Mouse (Mus musculus) frontal cortex, adult (tissue): Measurements from ENCODE around the gene Gipc1.
A peak's percentile ranks its signal among the peaks of the same experiment; 100 is the strongest.

Experiments
- ATAC-seq: cut with Nextera tagmentation; 2 replicates; pipeline ENCODE4 v1.9.2; 2017; ENCODE audit warnings: mild to moderate bottlenecking, moderate library complexity, mixed read lengths; ENCODE audit not compliant: low TSS enrichment

Gipc1 gene

DNA sequence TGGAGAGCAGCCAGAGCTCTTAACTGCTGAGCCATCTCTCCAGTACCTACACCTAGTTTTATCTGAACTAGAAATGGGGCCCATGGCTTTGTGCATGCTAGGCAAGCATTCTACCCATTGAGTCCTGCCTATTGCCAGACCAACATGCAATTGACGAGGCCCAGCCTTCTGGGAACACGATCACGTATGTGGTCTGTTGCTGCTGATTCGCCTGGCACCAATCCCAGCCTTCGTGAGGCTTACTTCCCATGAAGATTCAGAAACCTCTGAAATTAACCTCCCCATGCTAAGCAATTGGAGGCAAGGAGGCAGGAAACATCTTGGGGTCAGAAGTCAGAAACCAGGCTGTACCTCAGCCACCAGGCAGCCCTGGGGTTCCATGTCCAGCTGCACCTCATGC is 28.1 kb downstream of the Gipc1 start:
- peak; percentile 14 for ATAC-seq

DNA sequence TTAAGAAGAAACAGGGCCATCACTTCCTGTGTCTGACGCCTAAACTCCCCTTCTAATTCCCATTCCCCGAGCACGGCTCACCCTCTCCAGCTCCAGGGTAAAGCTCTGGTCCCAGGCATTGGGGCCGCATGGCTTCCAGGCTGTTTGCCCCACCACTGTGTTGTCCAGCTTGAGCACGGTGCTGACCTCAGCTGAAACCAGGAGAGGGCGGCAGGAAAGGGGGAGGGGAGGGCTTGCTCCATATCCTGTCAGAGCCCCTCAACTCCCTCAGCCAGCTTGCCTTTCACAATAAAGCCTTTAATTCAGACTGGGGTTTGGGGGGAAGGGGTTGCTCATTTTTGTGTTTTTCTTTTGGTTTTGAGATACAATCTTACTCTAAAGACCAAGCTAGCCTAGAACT is 28.6 kb downstream of the Gipc1 start:
- no peak for ATAC-seq

DNA sequence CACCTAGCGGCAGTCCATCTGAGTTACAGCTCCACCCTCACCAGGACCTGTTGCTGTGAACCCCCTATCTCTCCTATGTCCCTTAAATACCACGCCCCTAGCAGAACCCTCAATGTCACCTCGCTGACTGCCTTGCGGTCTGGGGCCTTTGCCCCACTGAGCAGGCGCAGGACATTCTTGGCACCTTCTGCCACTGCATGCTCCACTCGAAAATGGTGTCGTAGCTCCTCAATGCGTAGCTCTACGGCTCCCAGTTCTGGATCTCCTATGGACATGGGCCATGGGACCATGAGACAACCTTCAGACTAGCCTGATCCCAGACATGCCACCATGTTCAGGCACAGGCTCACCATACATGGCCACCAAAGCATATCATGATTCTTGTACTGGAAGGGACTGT is 32.0 kb downstream of the Gipc1 start:
- no peak for ATAC-seq

DNA sequence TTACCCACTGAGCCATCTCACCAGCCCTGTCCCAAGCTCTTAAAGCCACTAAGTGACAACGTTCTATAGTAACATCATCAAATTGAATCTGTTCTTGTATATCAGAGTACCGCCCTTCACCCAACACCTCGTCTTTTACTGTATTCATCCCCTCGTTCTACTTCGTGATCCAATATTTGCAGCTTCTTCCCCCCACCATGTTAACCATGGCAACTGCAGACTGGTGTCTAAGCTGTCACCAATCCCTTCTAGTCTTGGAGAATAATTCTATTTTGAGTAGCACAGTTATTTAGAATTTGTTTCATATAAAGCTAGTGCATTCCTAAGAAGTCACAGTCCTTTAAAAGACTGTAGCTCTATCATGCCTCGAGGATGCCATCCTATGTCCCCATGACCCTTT is 36.8 kb downstream of the Gipc1 start:
- ATAC-seq, result 0 out of 2 replicates have a peak, but pooled peaks have one; percentile 16

DNA sequence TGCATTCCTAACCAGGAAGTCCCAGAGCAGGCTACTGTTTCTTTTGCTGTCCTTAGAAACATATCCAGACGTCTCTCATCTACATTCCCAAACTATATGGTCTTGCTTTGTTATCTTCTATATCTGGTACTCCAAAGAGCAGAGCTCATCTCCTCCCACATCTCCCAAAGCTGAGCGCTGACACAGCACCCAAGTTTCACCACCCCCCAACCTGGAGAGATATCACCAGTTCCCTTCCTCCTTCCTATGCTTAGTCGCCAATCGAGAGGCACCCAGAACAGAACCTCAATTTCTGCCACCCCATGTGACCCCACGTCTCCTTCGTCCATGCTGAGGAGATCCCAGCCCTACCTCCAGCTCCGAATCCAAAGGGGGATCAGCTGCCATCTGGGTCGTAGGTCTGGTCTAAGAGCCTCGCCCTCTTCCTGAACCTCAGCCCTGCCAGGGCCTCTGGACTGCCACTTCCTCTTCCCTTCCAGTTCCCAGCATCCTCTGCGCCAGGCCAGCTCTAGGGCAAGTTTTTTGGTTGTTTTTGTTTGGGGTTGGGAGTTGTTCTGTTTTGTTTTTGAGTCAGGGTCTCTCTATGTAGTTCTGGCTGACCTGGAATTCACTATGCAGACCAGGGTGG is 41.2 kb downstream of the Gipc1 start:
- ATAC-seq, result peak; percentile 66

DNA sequence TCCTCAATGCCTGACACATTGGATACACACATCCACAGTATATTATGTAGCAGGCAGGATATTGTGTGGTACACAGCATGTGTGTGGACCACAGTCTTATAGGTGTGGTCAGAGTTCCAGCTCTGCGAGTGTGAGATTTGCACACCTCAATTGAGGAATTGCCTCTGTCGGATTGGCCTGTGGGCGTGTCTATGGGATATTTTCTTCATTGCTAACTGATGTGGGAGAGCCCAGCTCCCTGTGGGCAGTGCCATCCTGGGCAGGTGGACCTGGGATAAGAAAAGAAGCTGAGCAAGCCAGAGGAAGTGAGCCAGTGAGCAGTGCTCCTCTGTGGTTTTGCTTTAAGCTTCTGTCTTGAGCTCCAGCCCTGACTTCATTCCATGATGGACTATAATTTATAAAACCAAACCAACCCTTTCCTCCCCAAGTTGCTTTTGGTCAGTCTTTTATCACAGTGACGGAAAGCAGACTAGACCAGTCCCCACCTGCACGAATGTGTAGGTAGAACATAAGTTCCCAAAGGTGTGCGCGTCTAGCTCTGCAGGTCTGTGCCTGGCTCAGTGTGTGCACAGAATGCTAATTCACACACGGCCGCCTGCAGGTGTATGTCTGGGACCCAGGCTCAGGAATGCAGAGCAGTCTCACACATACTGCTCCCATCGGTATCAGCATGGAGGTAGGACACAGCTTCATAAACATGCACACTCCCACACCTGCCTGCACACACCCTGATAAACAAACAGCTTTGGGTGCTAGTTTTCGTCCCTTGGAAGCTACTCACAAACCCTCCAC is 42.1 kb downstream of the Gipc1 start:
- ATAC-seq, result peak; percentile 31

DNA sequence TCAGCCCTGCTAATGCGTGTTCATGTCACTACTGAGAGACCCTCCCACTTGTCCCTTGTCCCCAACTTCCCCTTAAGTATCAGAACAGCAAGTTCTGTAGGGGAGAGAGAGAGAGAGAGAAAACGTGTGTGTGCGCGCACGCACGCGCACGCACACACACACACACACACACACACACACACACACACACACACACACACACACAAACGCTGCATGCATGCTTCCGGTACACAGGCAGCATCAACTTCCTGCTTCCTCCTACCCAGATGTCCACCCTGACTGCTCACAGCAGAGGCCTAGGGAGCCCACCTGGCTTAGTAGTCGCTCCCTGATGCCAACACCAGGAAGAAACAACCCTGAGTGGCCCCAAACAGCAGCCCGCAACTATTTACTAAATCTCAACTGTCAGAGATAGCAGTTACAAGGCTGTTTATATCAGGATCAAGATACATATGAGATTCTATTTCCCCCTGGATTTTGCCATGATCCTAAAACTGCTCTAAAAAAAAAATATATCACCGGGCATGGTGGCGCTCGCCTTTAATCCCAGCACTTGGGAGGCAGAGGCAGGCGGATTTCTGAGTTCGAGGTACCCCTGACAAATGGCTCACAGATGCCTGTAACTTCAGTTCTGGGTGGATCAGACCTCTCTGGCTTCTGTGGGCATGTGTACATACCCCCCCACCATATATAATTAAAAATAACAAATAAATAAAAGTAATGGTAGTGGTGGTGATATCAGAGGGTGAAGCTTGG is 43.1 kb downstream of the Gipc1 start:
- ATAC-seq, result no peak

DNA sequence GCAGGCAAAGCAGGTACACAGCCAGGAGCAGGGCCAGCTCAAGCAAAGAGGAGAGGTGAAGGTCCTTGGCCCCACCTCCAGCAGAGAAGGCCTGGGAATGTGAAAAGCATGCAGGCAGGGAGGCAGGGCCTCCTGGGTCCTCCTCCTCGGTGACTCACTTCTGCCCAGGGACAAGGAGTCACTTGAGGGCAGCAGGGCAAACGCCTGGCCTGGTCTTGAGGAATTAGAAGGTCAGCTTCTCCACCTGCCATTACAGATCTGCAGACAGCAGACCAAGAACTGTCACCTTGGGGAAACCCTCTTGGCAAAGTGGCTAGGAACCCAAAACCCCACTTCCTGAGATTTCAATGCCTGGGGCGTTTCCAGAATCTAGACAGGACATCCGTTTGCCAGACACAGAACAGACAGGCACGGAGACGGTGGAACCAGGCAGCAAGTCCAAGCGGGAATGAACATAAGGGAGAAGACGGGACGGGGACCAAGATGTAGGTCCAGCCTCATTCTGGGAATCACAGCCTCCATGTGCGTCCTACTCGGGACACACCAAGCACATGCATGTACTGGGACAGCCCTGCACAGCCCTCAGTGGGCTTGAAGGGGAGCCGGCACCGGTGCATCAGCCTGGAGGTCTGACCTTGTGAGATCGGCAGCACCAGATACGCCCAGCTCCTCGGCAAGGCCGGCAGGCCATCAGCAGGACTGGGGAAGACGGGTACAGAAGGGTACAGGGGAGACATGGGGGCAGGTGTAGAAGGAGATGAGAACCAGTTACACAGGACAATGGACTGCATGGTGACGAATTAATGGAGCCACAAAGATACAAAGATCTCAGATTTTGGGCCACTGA is 45.1 kb downstream of the Gipc1 start:
- ATAC-seq, result no peak

DNA sequence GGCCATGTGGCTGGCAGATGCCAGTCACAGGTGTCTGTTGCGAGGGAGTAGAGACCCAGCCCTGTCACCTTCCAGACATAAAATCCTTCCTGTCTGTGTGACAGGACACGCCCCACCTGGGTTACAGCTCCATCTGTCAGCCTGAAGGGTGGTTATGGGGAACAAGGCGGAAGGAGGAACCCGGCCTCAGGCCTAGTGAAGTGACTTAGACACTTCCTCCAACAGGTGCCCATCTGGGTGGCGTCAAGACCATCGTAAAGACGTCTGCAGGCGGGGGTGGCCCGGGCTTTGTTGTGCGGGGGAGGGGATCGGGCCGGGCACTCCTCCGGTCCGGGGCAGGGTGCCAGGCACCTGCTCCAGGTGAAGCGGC is 45.8 kb downstream of the Gipc1 start:
- peak; percentile 20; the same call in 1 of the 2 replicates for ATAC-seq

DNA sequence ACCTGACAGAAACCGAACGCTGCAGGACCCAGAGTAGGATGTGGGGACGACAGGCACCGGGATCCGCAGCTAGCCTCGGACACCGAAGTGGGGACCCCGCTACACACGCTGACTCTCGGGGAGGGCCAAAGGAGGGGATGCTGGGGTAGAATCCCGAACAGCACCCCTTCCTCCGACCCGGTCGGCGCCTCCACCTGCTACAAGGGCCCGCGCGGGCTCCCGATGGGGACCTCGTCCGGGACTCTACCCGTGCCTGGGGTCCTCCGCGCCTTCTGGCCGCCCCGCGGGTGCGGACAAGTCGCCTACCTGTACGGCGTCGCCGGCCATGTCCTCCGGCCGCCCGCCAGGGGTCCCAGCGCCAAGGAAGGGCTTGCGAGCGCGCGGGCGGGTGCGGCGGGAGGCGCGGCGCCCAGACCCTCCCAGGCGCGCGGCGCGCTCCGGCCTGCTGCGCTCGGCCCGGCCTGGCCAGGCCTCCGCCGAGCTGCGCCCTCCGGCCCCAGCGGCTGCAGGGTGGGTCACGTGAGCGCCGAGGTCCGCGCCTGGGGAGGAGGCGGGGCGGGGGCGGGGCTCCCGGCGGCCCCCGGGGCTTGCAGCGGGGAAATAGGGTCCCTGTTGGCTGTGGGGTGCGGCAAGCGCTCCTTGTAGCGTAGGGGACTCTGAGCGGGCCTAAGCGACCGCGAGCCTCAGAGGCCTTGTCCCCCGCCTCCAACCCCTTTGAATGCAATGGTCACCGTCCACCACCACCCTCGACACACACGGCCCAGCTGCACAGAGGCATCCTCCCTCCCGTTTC is 46.4 kb downstream of the Gipc1 start, which contains the start of gene Pkn1:
Gene Pkn1 (minus strand): TSS at position 519 of the 793 bp plus-strand sequence.
- ATAC-seq, result peak; percentile 38

DNA sequence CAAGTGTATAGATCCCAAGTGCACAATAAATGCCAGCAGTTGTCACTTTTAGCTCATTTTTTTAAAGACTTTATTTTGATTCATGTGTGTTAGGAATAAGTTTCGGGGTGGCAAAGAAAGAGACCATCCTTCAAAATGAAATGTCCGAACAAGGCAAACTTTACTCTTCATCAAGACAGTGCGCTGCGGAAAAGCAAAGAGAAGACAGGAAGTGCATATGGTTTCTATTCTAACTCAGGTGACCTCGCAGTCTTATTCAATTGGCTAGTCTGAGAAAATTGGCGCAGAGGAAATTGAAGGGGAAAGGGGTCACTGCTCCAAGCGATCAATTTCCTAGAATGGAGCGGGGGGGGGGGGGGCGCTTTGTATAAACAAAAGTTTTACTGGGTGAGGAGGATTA is 47.1 kb downstream of the Gipc1 start:
- ATAC-seq, result no peak

DNA sequence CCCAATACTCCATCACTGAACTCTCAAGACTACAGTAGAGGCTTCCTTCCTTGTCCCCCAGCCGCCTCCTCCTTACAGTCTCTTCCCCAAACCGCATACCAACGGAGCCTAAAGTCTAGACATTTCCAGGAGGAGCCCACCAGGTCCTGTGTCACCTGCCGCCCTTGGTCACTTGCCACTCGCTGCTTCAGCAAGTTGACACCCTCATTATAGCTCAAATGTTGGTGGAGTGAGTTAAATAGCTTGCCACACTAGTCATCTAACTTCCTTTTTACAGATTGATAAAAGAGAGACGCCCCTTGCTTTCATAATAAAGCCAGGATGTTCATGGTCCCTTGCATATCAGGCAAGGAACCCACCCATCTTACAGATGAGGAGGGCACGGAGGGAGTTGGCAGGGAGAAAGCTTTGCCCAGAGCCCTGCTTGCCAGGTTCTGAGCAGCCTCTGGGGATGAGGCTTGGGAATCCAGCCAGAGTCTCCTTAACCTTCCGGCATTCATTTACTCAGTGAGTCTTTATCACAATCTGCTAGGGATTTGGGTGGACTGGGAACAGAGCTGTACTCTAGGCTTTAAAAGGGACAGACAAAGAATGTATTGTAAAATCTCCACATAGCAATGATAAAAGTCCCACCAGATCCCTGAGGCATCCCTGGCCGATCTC is 48.1 kb downstream of the Gipc1 start:
- ATAC-seq, result no peak

DNA sequence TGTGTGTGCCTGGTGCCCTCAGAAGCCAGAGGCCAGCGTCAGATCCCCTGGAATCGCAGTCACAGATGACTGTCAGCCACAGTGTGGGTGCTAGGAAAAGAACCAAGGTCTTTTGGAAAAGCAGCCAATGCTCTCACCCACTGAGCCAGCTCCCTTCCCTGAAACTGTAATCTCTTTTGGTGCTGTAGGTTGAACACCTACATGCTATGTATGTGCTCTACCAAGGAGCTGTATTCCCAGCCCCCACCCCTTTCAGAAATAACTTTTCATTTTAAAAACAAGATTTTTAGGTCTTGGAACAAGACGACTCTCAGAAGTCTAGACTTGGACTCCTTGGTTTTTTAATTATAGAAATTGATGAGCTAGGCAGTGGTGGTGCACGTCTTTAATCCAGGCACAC is 50.9 kb downstream of the Gipc1 start:
- peak; percentile 74 for ATAC-seq

DNA sequence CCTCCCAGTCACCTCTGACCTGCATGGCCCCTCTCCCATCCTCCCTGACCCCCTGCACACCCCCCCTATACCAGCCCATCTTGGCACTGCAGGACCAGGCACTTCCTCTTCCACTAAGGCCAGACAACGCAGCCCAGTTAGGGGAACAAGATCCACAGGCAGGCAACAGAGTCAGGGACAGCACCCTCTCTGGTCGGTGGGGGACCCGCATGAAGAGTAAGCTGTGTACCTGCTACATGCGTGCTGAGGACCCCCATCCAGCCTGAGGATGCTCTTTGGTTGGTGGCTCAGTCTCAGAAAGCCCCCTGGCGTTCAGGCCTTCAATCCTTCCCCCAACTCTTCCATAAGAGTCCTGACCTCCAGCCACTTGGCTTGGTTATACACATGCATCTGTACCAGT is 53.9 kb downstream of the Gipc1 start:
- ATAC-seq, result no peak

DNA sequence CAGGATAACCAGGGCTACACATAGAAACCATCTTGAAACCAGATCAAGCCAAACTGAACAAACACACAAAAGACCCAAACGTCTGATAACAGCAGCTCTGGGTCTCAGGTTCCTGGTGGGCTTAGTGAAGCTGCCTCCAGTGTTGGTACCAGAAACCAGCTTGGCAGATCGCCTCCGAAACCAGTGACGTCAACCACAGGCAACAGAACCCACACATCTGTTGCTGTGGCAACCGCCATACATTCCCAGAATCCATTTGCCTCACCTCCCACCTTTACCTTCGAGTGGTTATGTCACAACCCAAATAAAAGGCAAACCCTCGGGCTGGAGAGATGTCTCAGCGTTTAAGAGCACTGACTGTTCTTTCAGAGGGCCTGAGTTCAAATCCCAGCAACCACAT is 55.1 kb downstream of the Gipc1 start:
- ATAC-seq, result no peak
